Mouse (Mus musculus) thymus, adult 2 months (tissue): ENCODE measurements at regions not wholly inside any gene's neighbourhood (a gene's known extent, or its start where the extent isn't known, plus 50 kb on each side); places are given as distances from the start of the nearest gene placed in this dataset.

ENCODE experiments used
- CTCF ChIP-seq: fragments of 200-500 bp; IDR thresholded peaks from 2 replicates; pipeline ENCODE4 v1.5.1; 2012; ENCODE audit warnings: mild to moderate bottlenecking, control low read depth, low read length, moderate library complexity, borderline replicate concordance; ENCODE audit not compliant: control insufficient read depth, poor library complexity, insufficient read depth; ENCODE audit errors: extremely low read depth
- POLR2A ChIP-seq: fragments of 200-500 bp; IDR thresholded peaks from 2 replicates; pipeline ENCODE4 v1.6.1; 2012; ENCODE audit warnings: mild to moderate bottlenecking, low read length, control low read depth, moderate library complexity; ENCODE audit not compliant: control insufficient read depth, poor library complexity, insufficient read depth; ENCODE audit errors: extremely low read depth

- TF ChIP-seq POLR2A: no peak
- TF ChIP-seq CTCF: no peak
These were observed 148.6 kb upstream of the Rpl34 start for GRCm38 (mm10) chr3:130878834-130879233.
